Mouse (Mus musculus) heart, embryonic 13.5 days (tissue): ENCODE measurements at regions not wholly inside any gene's neighbourhood (a gene's known extent, or its start where the extent isn't known, plus 50 kb on each side); places are given as distances from the start of the nearest gene placed in this dataset.

Experiments used
- ATAC-seq: fragments of 200-750 bp; cut with Nextera tagmentation; 2 replicates; pipeline ENCODE4 v1.8.0; 2017; ENCODE audit warnings: moderate TSS enrichment; ENCODE audit not compliant: insufficient number of reproducible peaks, low FRiP score, low TSS enrichment; ENCODE audit errors: extremely low read depth
- H3K27ac ChIP-seq: fragments of 300-500 bp; sonication (generic); replicated peaks from 2 replicates; pipeline ENCODE4 v1.5.1; 2015; ENCODE audit warnings: moderate library complexity, mild to moderate bottlenecking, inconsistent platforms
- H3K27me3 ChIP-seq: fragments of 300-500 bp; sonication (generic); replicated peaks from 2 replicates; pipeline ENCODE4 v1.6.1; 2015; ENCODE audit warnings: mild to moderate bottlenecking, inconsistent platforms
- H3K36me3 ChIP-seq: fragments of 300-500 bp; sonication (generic); 2 replicates; pipeline ENCODE4 v1.6.1; 2015; ENCODE audit warnings: mild to moderate bottlenecking, inconsistent platforms
- H3K4me1 ChIP-seq: fragments of 300-500 bp; sonication (generic); 2 replicates; pipeline ENCODE4 v1.6.1; 2015; ENCODE audit warnings: inconsistent platforms
- H3K4me2 ChIP-seq: fragments of 300-500 bp; sonication (generic); 2 replicates; pipeline ENCODE4 v1.6.1; 2015; ENCODE audit warnings: inconsistent platforms, mild to moderate bottlenecking, moderate library complexity
- H3K4me3 ChIP-seq: fragments of 300-500 bp; sonication (generic); 2 replicates; pipeline ENCODE4 v1.5.1; 2015; ENCODE audit warnings: moderate library complexity, mild to moderate bottlenecking, inconsistent platforms
- H3K9ac ChIP-seq: fragments of 300-500 bp; sonication (generic); 2 replicates; pipeline ENCODE4 v1.6.1; 2015; ENCODE audit warnings: inconsistent platforms, mild to moderate bottlenecking, moderate library complexity
- H3K9me3 ChIP-seq: fragments of 300-500 bp; sonication (generic); 2 replicates; pipeline ENCODE4 v1.6.1; 2016; ENCODE audit warnings: inconsistent platforms
- WGBS: fragments of 180-500 bp; shearing (Covaris S2); methylation state at CpG from one replicate; pipeline ENCODE4 v1.1.7; 2015; ENCODE audit warnings: mixed read lengths; 5-methylcytosine and 5-hydroxymethylcytosine counted together

DNA sequence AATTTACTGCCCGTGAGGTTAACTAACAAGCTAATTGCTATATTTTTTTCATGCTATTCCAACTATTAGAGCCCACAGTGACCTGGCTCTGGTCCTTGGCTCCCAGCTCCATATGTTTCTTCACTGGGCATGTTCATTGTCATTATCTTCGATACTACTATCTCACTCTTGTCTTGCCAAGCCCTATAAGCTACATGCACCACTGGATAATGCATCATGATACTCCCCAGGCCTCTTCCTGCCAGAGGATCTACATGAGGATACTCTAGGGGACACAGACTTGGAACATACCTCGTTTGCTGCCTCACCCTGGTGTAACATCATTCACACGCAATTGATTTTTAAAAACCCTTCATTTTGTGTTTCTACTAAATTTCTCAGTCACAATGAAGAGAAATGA, 1016.7 kb downstream of the Stim2 start:
- Histone ChIP-seq H3K4me3 (no peak overlapping the region), H3K36me3 (no peaks in the 10 kb centered on the region), H3K4me1 (no peaks in the 10 kb centered on the region), H3K9me3 (no peaks in the 10 kb centered on the region), H3K4me2 (no peak overlapping the region), H3K27me3 (no peaks in the 10 kb centered on the region), H3K9ac (no peak overlapping the region), H3K27ac (no peak overlapping the region)
- WGBS = 71% methylated on average over 4 of the region's 4 CpGs
- no peak for ATAC-seq

DNA sequence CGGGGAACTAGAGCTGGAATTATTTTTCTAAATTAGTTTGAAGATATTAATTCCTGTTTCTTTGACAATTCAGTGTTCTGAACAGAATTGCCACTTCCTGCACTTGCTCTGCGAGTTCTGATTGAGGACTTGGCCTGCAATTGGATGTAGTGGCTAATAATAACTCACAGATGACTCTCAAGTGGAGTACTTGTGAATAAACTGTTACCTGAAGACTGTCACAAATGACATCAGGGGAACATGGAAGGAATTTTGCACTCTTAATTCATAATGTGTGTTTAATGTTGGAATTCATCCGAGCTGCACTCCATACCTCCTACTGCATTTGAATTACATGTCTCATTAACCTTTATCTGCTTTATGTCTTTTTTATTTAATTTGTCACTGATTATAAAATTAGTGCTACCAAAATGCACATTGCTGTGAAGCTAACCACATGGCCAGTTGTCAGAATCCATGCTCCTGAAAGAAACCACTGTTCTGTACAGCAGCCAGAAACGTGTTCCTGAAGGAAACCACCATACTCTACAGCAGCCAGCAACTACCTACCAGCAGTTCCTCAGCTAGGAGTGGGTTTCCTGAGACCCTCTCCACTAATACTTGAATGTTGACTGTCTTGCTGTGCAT, 1051.1 kb downstream of the Stim2 start:
- no peak for ATAC-seq
- Histone ChIP-seq H3K9ac (no peak overlapping the region), H3K36me3 (no peaks in the 10 kb centered on the region), H3K4me3 (no peak overlapping the region), H3K4me2 (0 out of 2 replicates have a peak overlapping the region, but pooled peaks have one; percentile 18), H3K4me1 (peaks cover 11% of the 10 kb centered on the region), H3K27me3 (no peaks in the 10 kb centered on the region), H3K27ac (peak overlapping the region; percentile 88), H3K9me3 (no peaks in the 10 kb centered on the region)
- WGBS = 33% methylated on average over 4 of the region's 4 CpGs
